Mouse (Mus musculus) CD4-positive, CD25-positive, alpha-beta regulatory T cell, adult 9 weeks (primary cell): Measurements from ENCODE around the gene Olfr1302. TPM values are rescaled to one million over a fixed set of nuclear protein-coding genes. Genes with fewer than 3 reads are reported as not detected.

Source experiments
- polyA plus RNA-seq: library from polyadenylated mRNA; unstranded; fragments of 100-300 nt; shearing (Covaris generic); gene quantifications from one replicate; pipeline ENCODE4 v1.2.1, GENCODE M21; 2017

Olfr1302 gene
- not detected for polyA plus RNA-seq

GRCm38 (mm10) chr2:111777129-111777528 lies at the start of gene Olfr1302:
Olfr1302 (plus strand) TSS chr2:111777429.

GRCm38 (mm10) chr2:111750706-111751105 lies 26.5 kb upstream of the Olfr1302 start, which contains the start of gene Olfr1301:
Olfr1301 (plus strand) TSS chr2:111751006.

GRCm38 (mm10) chr2:111820240-111820639 lies 43.0 kb downstream of the Olfr1302 start, which contains the start of gene Olfr1303:
Olfr1303 (minus strand) TSS chr2:111820340.

Other genes with a start within 250 kb of the Olfr1302 start
- not detected for gene Olfr1294, start 237.1 kb upstream of the Olfr1302 start, polyA plus RNA-seq
- gene Olfr1295, start 207.7 kb upstream of the Olfr1302 start, polyA plus RNA-seq = not detected
- not detected for gene Olfr1297, start 150.9 kb upstream of the Olfr1302 start, polyA plus RNA-seq
- gene Olfr1298, start 128.2 kb upstream of the Olfr1302 start, polyA plus RNA-seq = not detected
- not detected for gene Olfr1299, start 116.0 kb upstream of the Olfr1302 start, polyA plus RNA-seq
- gene Olfr1301, start 26.4 kb upstream of the Olfr1302 start, polyA plus RNA-seq = not detected
- gene Olfr1303, start 42.9 kb downstream of the Olfr1302 start, polyA plus RNA-seq = not detected
- not detected for gene Olfr1305, start 99.7 kb downstream of the Olfr1302 start, polyA plus RNA-seq
- gene Olfr1306, start 138.8 kb downstream of the Olfr1302 start, polyA plus RNA-seq = not detected
- 0.06 TPM for gene Olfr1307, start 172.0 kb downstream of the Olfr1302 start, polyA plus RNA-seq
- gene Olfr1308, start 187.5 kb downstream of the Olfr1302 start, polyA plus RNA-seq = not detected
- gene Olfr1309, start 212.9 kb downstream of the Olfr1302 start, polyA plus RNA-seq = not detected
- gene Olfr1310, start 235.3 kb downstream of the Olfr1302 start, polyA plus RNA-seq = not detected
- gene Olfr1311, start 247.0 kb downstream of the Olfr1302 start, polyA plus RNA-seq = not detected